Mouse (Mus musculus): ENCODE data around the gene Rab6a.

DNA sequence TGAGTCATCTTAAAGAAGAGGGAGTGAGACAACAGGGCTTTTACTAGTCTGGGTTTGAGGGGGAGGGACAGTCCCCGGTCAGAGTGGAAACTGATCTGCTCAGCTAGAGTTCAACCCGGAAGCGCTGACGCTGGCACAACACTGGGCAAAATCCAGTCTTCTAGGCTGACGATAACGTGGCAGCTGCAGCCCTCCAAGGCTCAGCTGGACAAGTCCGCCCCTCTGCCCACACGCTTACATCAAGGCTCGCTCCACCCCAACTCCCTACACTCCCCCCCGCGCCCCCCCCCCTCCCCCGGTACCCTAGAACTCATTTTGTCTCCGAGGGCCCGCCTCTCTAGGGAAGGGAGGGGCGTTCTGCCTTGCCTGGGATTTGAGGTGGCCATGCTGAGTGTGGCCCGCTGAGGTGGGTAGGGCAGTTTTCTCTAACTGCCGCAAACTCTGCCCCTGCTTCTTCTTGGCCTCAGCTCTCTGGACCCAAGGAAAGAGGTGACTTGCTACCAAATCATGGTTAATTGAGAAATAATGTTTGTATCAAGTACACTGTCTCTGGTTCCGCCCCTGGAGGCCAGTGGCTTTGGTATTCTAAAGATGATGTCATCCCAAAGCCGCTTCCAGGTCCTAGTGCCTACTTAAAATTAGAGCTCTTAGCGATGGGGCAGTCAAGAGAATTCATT, 16.2 kb upstream of the Rab6a start:
- no peak for TF ChIP-seq POLR2A (IDR thresholded peaks at IDR 0.05; ENCODE audit: insufficient read depth, low read length)
- no peak for TF ChIP-seq CTCF (IDR thresholded peaks at IDR 0.05; ENCODE audit: low read depth, low read length)
- TF ChIP-seq EP300 (IDR thresholded peaks at IDR 0.05; ENCODE audit: insufficient read depth, low read depth, low read length), result no peak

Measured in ES-Bruce4 (cell line).